ENCODE assay signal across 8 mouse cellular contexts in the genomic region with DNA sequence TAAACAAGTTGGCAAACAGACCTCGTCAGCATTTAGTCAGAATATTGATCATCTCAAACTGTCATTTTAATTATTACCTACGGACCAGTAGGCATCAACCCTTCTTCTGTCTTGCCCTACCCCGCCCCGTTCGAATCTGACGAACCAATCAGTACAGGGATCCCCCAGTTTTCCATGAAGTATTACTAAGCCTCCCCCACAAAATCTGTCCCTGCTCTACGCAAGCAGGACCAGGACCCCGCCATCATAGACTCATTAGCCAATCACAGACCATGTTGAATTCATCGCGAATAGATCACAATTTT. TPM values are rescaled to one million over a fixed set of nuclear protein-coding genes. Genes with fewer than 3 reads are reported as not detected.
DNase-seq lines count a peak whose midpoint lies in the region; ATAC-seq and TF ChIP-seq lines count a peak whose summit lies in the region.

A gene (minus strand): TSS at position 94 of the 305 bp plus-strand sequence.

- no peaks in the 10 kb centered on the region for H3K9me3 ChIP-seq in ES-Bruce4 (replicated peaks; ENCODE audit: control insufficient read depth, insufficient read depth, low read length, poor library complexity, severe bottlenecking)
- H3K9me3 ChIP-seq in erythroblast, embryonic 14.5 days (ENCODE audit: control insufficient read depth, low read length) = peaks cover 6% of the 10 kb centered on the region; the same call in 1 of the 2 replicates

- H3K27ac ChIP-seq in ES-Bruce4 (ENCODE audit: insufficient read depth, low read length) (peak within 1 kb of the TSS; percentile 72), macrophage (peak within 1 kb of the TSS; percentile 62)
- peak within 1 kb of the TSS; percentile 82 for H3K27ac ChIP-seq in small intestine, adult 2 months (ENCODE audit: insufficient read depth, low read depth, low read length)

- H3K36me3 ChIP-seq in ES-Bruce4 (ENCODE audit: control insufficient read depth, insufficient read depth, low read length, poor library complexity, severe bottlenecking) = no peaks in the 10 kb centered on the region
- peaks cover 7% of the 10 kb centered on the region for H3K36me3 ChIP-seq in erythroblast, embryonic 14.5 days (ENCODE audit: control insufficient read depth)
- H3K36me3 ChIP-seq in macrophage (ENCODE audit: inconsistent target) = no peaks in the 10 kb centered on the region
- peaks cover 2% of the 10 kb centered on the region; the same call in 1 of the 2 replicates for H3K36me3 ChIP-seq in small intestine, adult 2 months (ENCODE audit: control insufficient read depth, insufficient read depth, low read length)

- no peak for TF ChIP-seq CTCF in ES-Bruce4 (IDR thresholded peaks at IDR 0.05; ENCODE audit: low read depth, low read length)
- TF ChIP-seq CTCF in small intestine, adult 2 months (IDR thresholded peaks at IDR 0.05; ENCODE audit: extremely low read depth, insufficient read length, insufficient replicate concordance, low read depth, low read length) = no peak

- TF ChIP-seq EP300 in ES-Bruce4 (IDR thresholded peaks at IDR 0.05; ENCODE audit: insufficient read depth, low read depth, low read length) = no peak

- no peak for TF ChIP-seq POLR2A in ES-Bruce4 (IDR thresholded peaks at IDR 0.05; ENCODE audit: insufficient read depth, low read length)
- TF ChIP-seq POLR2A in small intestine, adult 2 months (IDR thresholded peaks at IDR 0.05; ENCODE audit: low read depth, low read length) = no peak

- WGBS in macrophage (ENCODE audit: missing documents) = 32% methylated on average over 10 of the region's 10 CpGs
- 11% methylated on average over 10 of the region's 10 CpGs for WGBS in small intestine, adult 2 months

- 0 out of 2 replicates have a peak, but pooled peaks have one; percentile 28 for ATAC-seq in cerebellum, adult (ENCODE audit: insufficient number of reproducible peaks, low FRiP score, low TSS enrichment)

- H3K4me3 ChIP-seq in ES-Bruce4 (ENCODE audit: low read depth, low read length) = peak within 1 kb of the TSS; percentile 71
- peak within 1 kb of the TSS; percentile 92 for H3K4me3 ChIP-seq in erythroblast, embryonic 14.5 days (replicated peaks)
- peak within 1 kb of the TSS; percentile 75 for H3K4me3 ChIP-seq in macrophage (ENCODE audit: inconsistent target)
- peak within 1 kb of the TSS; percentile 90 for H3K4me3 ChIP-seq in small intestine, adult 2 months (ENCODE audit: low read depth, low read length)

- no peaks in the 10 kb centered on the region for H3K27me3 ChIP-seq in ES-Bruce4 (ENCODE audit: control insufficient read depth, insufficient read depth, low read length, poor library complexity, severe bottlenecking)
- no peaks in the 10 kb centered on the region for H3K27me3 ChIP-seq in erythroblast, embryonic 14.5 days (ENCODE audit: control insufficient read depth)
- H3K27me3 ChIP-seq in small intestine, adult 2 months (ENCODE audit: control insufficient read depth, insufficient read depth, low read length) = no peaks in the 10 kb centered on the region

- no peak for DNase-seq in cerebellum, postnatal 36 days
- no peak for DNase-seq in heart, postnatal 14 days
- peak; percentile 49 to 56 for DNase-seq in layer of hippocampus, postnatal 36 days

- peaks cover 2% of the 10 kb centered on the region for H3K4me1 ChIP-seq in ES-Bruce4 (ENCODE audit: control insufficient read depth, insufficient read depth, low read length)
- peaks cover 24% of the 10 kb centered on the region for H3K4me1 ChIP-seq in erythroblast, embryonic 14.5 days (ENCODE audit: control insufficient read depth)
- no peaks in the 10 kb centered on the region; the same call in 1 of the 2 replicates for H3K4me1 ChIP-seq in small intestine, adult 2 months (ENCODE audit: control insufficient read depth, insufficient read depth, insufficient read length, low read length)

- H3K79me2 ChIP-seq in macrophage (ENCODE audit: inconsistent target) = peaks cover 24% of the 10 kb centered on the region

- H3K9ac ChIP-seq in ES-Bruce4 (ENCODE audit: low read depth, poor library complexity, severe bottlenecking) = peak within 1 kb of the TSS; percentile 27

- intact Hi-C loops in heart, postnatal 14 days (cut with DNase I) = loop anchor here (5.0 kb wide), 1 partner anchor 59 kb away; a partner anchor contains a TSS

RNA-seq across cellular contexts. Expression of the gene that starts here (rescaled TPM):
- polyA plus RNA-seq in ES-Bruce4 (2011; ENCODE audit: insufficient read depth, insufficient read length, low read depth, missing spikeins) (57.6 and 59.1 TPM in 2 replicates), macrophage (2018) (45.9 to 52.0 TPM (median 47.6 TPM) in 3 replicates)
- 0.47 and 0.57 TPM in 2 replicates for polyA plus RNA-seq in erythroblast, embryonic 14.5 days (2012)
- 10 to 100 TPM; 19.0 to 24.7 TPM for total RNA-seq in heart, postnatal 14 days (2021)
- total RNA-seq in layer of hippocampus, postnatal 36 days (2021) = 10 to 100 TPM; 30.1 to 31.3 TPM
- 10 to 100 TPM in 11 of 26 experiments, 1 to 10 TPM in 14, not detected in 1; 1.3 to 24.8 (median 8.7) TPM for total RNA-seq in macrophage (2018; cell fraction: chromatin; rRNA removed)
- total RNA-seq in macrophage (2018; cell fraction: cytosol; rRNA removed) = 10 to 100 TPM; 34.4 to 57.0 (median 41.1) TPM
- 10 to 100 TPM in 25 of 26 experiments, 1 to 10 TPM in 1; 7.6 to 38.7 (median 24.2) TPM for total RNA-seq in macrophage (2018; cell fraction: nucleus; rRNA removed)
- polyA plus RNA-seq in small intestine, adult 2 months (2012; rRNA removed) = 47.7 and 88.0 TPM in 2 replicates

Comparison
In these comparisons a context has a peak if more than half of its experiments do, and no peak if none do; other contexts are left out.
1. RNA of the gene that starts here (polyA plus RNA-seq): 47.7 to 88.0 TPM in small intestine, adult 2 months, 57.6 to 59.1 TPM in ES-Bruce4 and 45.9 to 52.0 TPM in macrophage; 0.47 to 0.57 TPM in erythroblast, embryonic 14.5 days; every median in the first group is over 10 times any median in the second.
2. DNase-seq: peak in layer of hippocampus, postnatal 36 days (2 of 2); none in cerebellum, postnatal 36 days (0 of 2) and heart, postnatal 14 days (0 of 2).
3. Peak in every context shown above with its lines, with median percentiles within 50 percentile points of each other: H3K27ac ChIP-seq and H3K4me3 ChIP-seq.